Mouse (Mus musculus) activated CD4-positive, CD25-positive, alpha-beta regulatory T cell, adult 9 weeks (primary cell): ENCODE data around the gene Epb41. TPM values are rescaled to one million over a fixed set of nuclear protein-coding genes. Genes with fewer than 3 reads are reported as not detected.

Experiments
- polyA plus RNA-seq: library from polyadenylated mRNA; unstranded; fragments of 100-300 nt; shearing (Covaris generic); gene quantifications from one replicate; pipeline ENCODE4 v1.2.1, GENCODE M21; 2017

Epb41 gene
- 85.6 TPM for polyA plus RNA-seq

GRCm38 (mm10) chr4:132074933-132075769 lies at the start of gene Epb41:
Epb41 (minus strand) TSS chr4:132075321.

GRCm38 (mm10) chr4:132074077-132074932 lies 816 bp downstream of the Epb41 start, which contains the start of gene Gm10300:
Gm10300 (plus strand) TSS chr4:132074697.

DNA sequence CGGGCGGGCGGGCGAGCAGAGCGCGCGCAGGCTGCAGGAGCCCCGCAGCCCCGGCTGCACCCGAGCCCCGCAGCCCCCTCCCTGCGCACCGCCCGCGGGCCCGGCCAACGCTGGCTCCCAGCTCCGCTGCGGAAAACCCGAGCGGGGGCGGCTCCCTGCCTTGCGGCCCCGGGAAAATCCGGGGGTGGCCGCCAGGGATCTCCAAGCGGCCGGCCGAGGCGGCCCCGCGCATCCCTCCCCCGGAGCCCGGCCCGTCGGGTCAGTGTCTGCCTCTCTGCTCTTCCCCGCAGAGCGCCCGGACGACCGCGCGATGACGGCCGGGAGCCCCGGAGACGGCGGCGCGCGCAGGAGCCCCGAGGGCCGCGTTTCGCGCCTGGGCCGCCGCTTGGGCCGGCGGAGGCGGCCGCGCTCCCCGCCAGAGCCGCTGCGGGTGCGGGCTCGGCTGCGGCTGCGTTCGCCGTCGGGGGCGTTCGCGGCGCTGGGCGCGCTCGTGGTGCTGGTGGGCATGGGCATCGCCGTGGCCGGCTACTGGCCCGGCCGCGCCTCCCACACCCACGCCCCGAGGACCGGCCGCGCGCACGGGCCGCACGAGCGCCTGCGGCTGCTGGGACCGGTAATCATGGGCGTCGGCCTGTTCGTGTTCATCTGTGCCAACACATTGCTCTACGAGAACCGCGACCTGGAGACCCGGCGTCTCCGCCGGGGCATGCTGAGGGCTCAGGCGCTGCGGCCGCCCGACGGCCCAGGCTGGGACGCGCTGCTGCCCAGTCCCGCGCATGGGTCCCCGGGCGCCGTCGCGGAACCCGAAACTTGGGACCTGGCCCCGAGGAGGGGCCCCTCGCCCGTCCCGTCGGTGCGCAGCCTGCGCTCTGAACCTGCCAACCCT lies 153.4 kb downstream of the Epb41 start, which contains the start of gene Tmem200b:
Tmem200b (plus strand) TSS at position 311 of the 886 bp plus-strand sequence.

Other genes starting within 250 kb of the Epb41 start
- gene Ptpru, start 237.0 kb downstream of the Epb41 start, polyA plus RNA-seq, result not detected
- gene Mecr, start 231.9 kb downstream of the Epb41 start, polyA plus RNA-seq, result 27.7 TPM
- gene Srsf4, start 201.7 kb downstream of the Epb41 start, polyA plus RNA-seq, result 28.3 TPM
- gene Tmem200b, start 153.6 kb downstream of the Epb41 start, polyA plus RNA-seq, result not detected
- gene Gm10300, start 624 bp downstream of the Epb41 start, polyA plus RNA-seq, result not detected
- not detected for gene Oprd1, start 69.2 kb upstream of the Epb41 start, polyA plus RNA-seq
- gene Ythdf2, start 137.0 kb upstream of the Epb41 start, polyA plus RNA-seq, result 110 TPM
- 5.6 TPM for gene Gmeb1, start 186.3 kb upstream of the Epb41 start, polyA plus RNA-seq
- 95.9 TPM for gene Taf12, start 199.1 kb upstream of the Epb41 start, polyA plus RNA-seq
- gene Rab42, start 228.1 kb upstream of the Epb41 start, polyA plus RNA-seq, result 0.62 TPM